Mouse (Mus musculus) E14TG2a.4 (cell line): ENCODE measurements around the gene Snx5.

ENCODE experiments used
- CTCF ChIP-seq: conservative IDR thresholded peaks from 2 replicates; pipeline ENCODE4 v1.5.1; 2014; ENCODE audit warnings: low read length
- POU5F1 ChIP-seq: IDR thresholded peaks from 2 replicates; pipeline ENCODE4 v1.6.1; 2014; ENCODE audit warnings: low read length, borderline replicate concordance

GRCm38 (mm10) chr2:144281417-144281816, 10.7 kb upstream of the Snx5 start:
- no peak for TF ChIP-seq CTCF
- TF ChIP-seq POU5F1 = no peak
